Mouse (Mus musculus) heart, embryonic 10.5 days (tissue): ENCODE data around the gene Smim23. TPM values are rescaled to one million over a fixed set of nuclear protein-coding genes. Genes with fewer than 3 reads are reported as not detected.

Source experiments
- DNase-seq: peaks from one replicate; pipeline ENCODE4 v3.0.0-alpha.2; 2017; ENCODE audit warnings: low spot score
- H3K27ac ChIP-seq: fragments of 300-500 bp; sonication (generic); 2 replicates; pipeline ENCODE4 v1.5.1; 2016; ENCODE audit warnings: mild to moderate bottlenecking
- H3K27me3 ChIP-seq: fragments of 300-500 bp; sonication (generic); 2 replicates; pipeline ENCODE4 v1.6.1; 2016; ENCODE audit warnings: mild to moderate bottlenecking; ENCODE audit not compliant: poor library complexity, insufficient read depth, severe bottlenecking
- H3K36me3 ChIP-seq: fragments of 300-500 bp; sonication (generic); 2 replicates; pipeline ENCODE4 v1.6.1; 2016; ENCODE audit warnings: mild to moderate bottlenecking, moderate library complexity
- H3K4me1 ChIP-seq: fragments of 300-500 bp; sonication (generic); 2 replicates; pipeline ENCODE4 v1.6.1; 2016; ENCODE audit warnings: mild to moderate bottlenecking
- H3K4me3 ChIP-seq: fragments of 300-500 bp; sonication (generic); 2 replicates; pipeline ENCODE4 v1.5.1; 2016; ENCODE audit warnings: mild to moderate bottlenecking, moderate library complexity
- H3K9me3 ChIP-seq: fragments of 300-500 bp; sonication (generic); 2 replicates; pipeline ENCODE4 v1.6.1; 2016; ENCODE audit warnings: mild to moderate bottlenecking, moderate library complexity
- WGBS: fragments of 180-500 bp; shearing (Covaris S2); methylation state at CpG from one replicate; pipeline ENCODE4 v1.1.7; 2016; 5-methylcytosine and 5-hydroxymethylcytosine counted together
- polyA plus RNA-seq: library from polyadenylated mRNA; unstranded; fragments of >200 nt; fragmentation: Nextera tagmentation; extraction: Ambion mirVana; gene quantifications from 2 replicates; pipeline ENCODE4 v1.2.1, GENCODE M21; 2016

Smim23 gene
- polyA plus RNA-seq, 1 experiment from 2014 or later = not detected

GRCm38 (mm10) chr11:32803658-32804057, 20.7 kb downstream of the Smim23 start:
- Histone ChIP-seq H3K9me3 (no peaks in the 10 kb centered on the region), H3K36me3 (no peaks in the 10 kb centered on the region), H3K27ac (no peak overlapping the region), H3K27me3 (peaks cover 4% of the 10 kb centered on the region; the same call in 1 of the 2 replicates), H3K4me3 (no peak overlapping the region), H3K4me1 (no peaks in the 10 kb centered on the region)
- 49% methylated on average over 4 of the region's 4 CpGs for WGBS
- DNase-seq = no peak

GRCm38 (mm10) chr11:32801715-32802114, 22.7 kb downstream of the Smim23 start:
- no peak overlapping the region for H3K4me3 ChIP-seq
- WGBS = 82% methylated on average over 6 of the region's 6 CpGs
- H3K27me3 ChIP-seq = peaks cover 6% of the 10 kb centered on the region; the same call in 1 of the 2 replicates
- H3K27ac ChIP-seq = no peak overlapping the region
- no peaks in the 10 kb centered on the region for H3K9me3 ChIP-seq
- H3K36me3 ChIP-seq = no peaks in the 10 kb centered on the region
- no peak for DNase-seq
- no peaks in the 10 kb centered on the region for H3K4me1 ChIP-seq

- Histone ChIP-seq H3K4me3 (no peak overlapping the region), H3K27ac (no peak overlapping the region), H3K27me3 (peaks cover 6% of the 10 kb centered on the region; the same call in 1 of the 2 replicates), H3K4me1 (no peaks in the 10 kb centered on the region), H3K36me3 (no peaks in the 10 kb centered on the region), H3K9me3 (no peaks in the 10 kb centered on the region)
- DNase-seq = no peak
- WGBS = 74% methylated on average over 7 of the region's 7 CpGs
Observed at GRCm38 (mm10) chr11:32800929-32801375, 23.5 kb downstream of the Smim23 start.

GRCm38 (mm10) chr11:32798445-32798844, 26.0 kb downstream of the Smim23 start:
- Histone ChIP-seq H3K4me1 (peaks cover 13% of the 10 kb centered on the region), H3K9me3 (no peaks in the 10 kb centered on the region), H3K27me3 (peaks cover 6% of the 10 kb centered on the region; the same call in 1 of the 2 replicates), H3K36me3 (no peaks in the 10 kb centered on the region), H3K4me3 (no peak overlapping the region), H3K27ac (no peak overlapping the region)
- 60% methylated on average over 4 of the region's 4 CpGs for WGBS
- DNase-seq = no peak

- H3K4me1 ChIP-seq = peaks cover 13% of the 10 kb centered on the region
- H3K27me3 ChIP-seq = peaks cover 6% of the 10 kb centered on the region; the same call in 1 of the 2 replicates
- H3K36me3 ChIP-seq = no peaks in the 10 kb centered on the region
- no peaks in the 10 kb centered on the region for H3K9me3 ChIP-seq
- H3K4me3 ChIP-seq = no peak overlapping the region
- WGBS = 76% methylated on average over 10 of the region's 10 CpGs
- DNase-seq = no peak
- no peak overlapping the region for H3K27ac ChIP-seq
Observed at GRCm38 (mm10) chr11:32794759-32795445, 29.5 kb downstream of the Smim23 start.

- Histone ChIP-seq H3K4me3 (no peak overlapping the region), H3K36me3 (no peaks in the 10 kb centered on the region), H3K27ac (no peak overlapping the region), H3K4me1 (peaks cover 10% of the 10 kb centered on the region; the same call in 1 of the 2 replicates), H3K27me3 (0 out of 2 replicates have a peak, but pooled peaks cover 4% of the 10 kb centered on the region), H3K9me3 (no peaks in the 10 kb centered on the region)
- DNase-seq = no peak
- WGBS = 85% methylated on average over 5 of the region's 5 CpGs
Observed at GRCm38 (mm10) chr11:32786201-32786600, 38.2 kb downstream of the Smim23 start.

- Histone ChIP-seq H3K36me3 (no peaks in the 10 kb centered on the region), H3K27me3 (0 out of 2 replicates have a peak, but pooled peaks cover 4% of the 10 kb centered on the region), H3K4me1 (peaks cover 16% of the 10 kb centered on the region; the same call in 1 of the 2 replicates), H3K4me3 (no peak overlapping the region), H3K9me3 (no peaks in the 10 kb centered on the region), H3K27ac (no peak overlapping the region)
- no peak for DNase-seq
- WGBS = 77% methylated on average over 6 of the region's 6 CpGs
Observed at GRCm38 (mm10) chr11:32785591-32786147, 38.7 kb downstream of the Smim23 start.

- no peak overlapping the region for H3K27ac ChIP-seq
- H3K36me3 ChIP-seq = no peaks in the 10 kb centered on the region
- H3K9me3 ChIP-seq = no peaks in the 10 kb centered on the region
- DNase-seq = no peak
- peaks cover 17% of the 10 kb centered on the region; the same call in 1 of the 2 replicates for H3K4me1 ChIP-seq
- WGBS = 62% methylated on average over 3 of the region's 3 CpGs
- H3K27me3 ChIP-seq = 0 out of 2 replicates have a peak, but pooled peaks cover 4% of the 10 kb centered on the region
- no peak overlapping the region for H3K4me3 ChIP-seq
Observed at GRCm38 (mm10) chr11:32782724-32783123, 41.7 kb downstream of the Smim23 start.

- Histone ChIP-seq H3K36me3 (no peaks in the 10 kb centered on the region), H3K4me1 (peaks cover 17% of the 10 kb centered on the region; the same call in 1 of the 2 replicates), H3K9me3 (no peaks in the 10 kb centered on the region), H3K27me3 (0 out of 2 replicates have a peak, but pooled peaks cover 4% of the 10 kb centered on the region), H3K27ac (no peak overlapping the region), H3K4me3 (no peak overlapping the region)
- 44% methylated on average over 2 of the region's 2 CpGs for WGBS
- DNase-seq = no peak
Observed at GRCm38 (mm10) chr11:32781633-32782404, 42.6 kb downstream of the Smim23 start.

GRCm38 (mm10) chr11:32780747-32781536, 43.5 kb downstream of the Smim23 start:
- Histone ChIP-seq H3K4me3 (no peak overlapping the region), H3K27me3 (0 out of 2 replicates have a peak, but pooled peaks cover 4% of the 10 kb centered on the region), H3K27ac (no peak overlapping the region), H3K36me3 (no peaks in the 10 kb centered on the region), H3K9me3 (no peaks in the 10 kb centered on the region), H3K4me1 (peaks cover 17% of the 10 kb centered on the region; the same call in 1 of the 2 replicates)
- no peak for DNase-seq
- 54% methylated on average over 11 of the region's 11 CpGs for WGBS

GRCm38 (mm10) chr11:32768642-32769343, 55.6 kb downstream of the Smim23 start:
- no peaks in the 10 kb centered on the region for H3K27me3 ChIP-seq
- no peaks in the 10 kb centered on the region for H3K9me3 ChIP-seq
- WGBS = 79% methylated on average over 12 of the region's 12 CpGs
- H3K36me3 ChIP-seq = no peaks in the 10 kb centered on the region
- peaks cover 6% of the 10 kb centered on the region for H3K4me1 ChIP-seq
- no peak overlapping the region for H3K4me3 ChIP-seq
- H3K27ac ChIP-seq = no peak overlapping the region
- DNase-seq = no peak
